Mouse (Mus musculus): Measurements from ENCODE around the gene Lgi4. TPM values are rescaled to one million over a fixed set of nuclear protein-coding genes. Genes with fewer than 3 reads are reported as not detected.

Gene Lgi4
- total RNA-seq, 1 experiment from 2014 or later = 0.12 TPM

- no peak for ATAC-seq (ENCODE audit: extremely low read depth, insufficient number of reproducible peaks, low FRiP score, poor library complexity, severe bottlenecking)
Observed at GRCm38 (mm10) chr7:31050487-31050886, 8.7 kb upstream of the Lgi4 start.

- no peak for ATAC-seq (ENCODE audit: extremely low read depth, insufficient number of reproducible peaks, low FRiP score, poor library complexity, severe bottlenecking)
Observed at GRCm38 (mm10) chr7:31050921-31051320, 8.2 kb upstream of the Lgi4 start.

- ATAC-seq (ENCODE audit: extremely low read depth, insufficient number of reproducible peaks, low FRiP score, poor library complexity, severe bottlenecking) = no peak
Observed at GRCm38 (mm10) chr7:31051321-31052021, 7.7 kb upstream of the Lgi4 start, which contains the start of gene Fxyd7. TSS of gene Fxyd7 (minus strand) at chr7:31051467.

- ATAC-seq (ENCODE audit: extremely low read depth, insufficient number of reproducible peaks, low FRiP score, poor library complexity, severe bottlenecking) = no peak
Observed at GRCm38 (mm10) chr7:31052251-31052635, 6.9 kb upstream of the Lgi4 start.

- ATAC-seq (ENCODE audit: extremely low read depth, insufficient number of reproducible peaks, low FRiP score, poor library complexity, severe bottlenecking) = 0 out of 2 replicates have a peak, but pooled peaks have one; percentile 13
Observed at GRCm38 (mm10) chr7:31052636-31053434, 6.3 kb upstream of the Lgi4 start.

- ATAC-seq (ENCODE audit: extremely low read depth, insufficient number of reproducible peaks, low FRiP score, poor library complexity, severe bottlenecking) = no peak
Observed at GRCm38 (mm10) chr7:31053882-31054447, 5.2 kb upstream of the Lgi4 start.

- no peak for ATAC-seq (ENCODE audit: extremely low read depth, insufficient number of reproducible peaks, low FRiP score, poor library complexity, severe bottlenecking)
Observed at GRCm38 (mm10) chr7:31054661-31055320, 4.4 kb upstream of the Lgi4 start.

- no peak for ATAC-seq (ENCODE audit: extremely low read depth, insufficient number of reproducible peaks, low FRiP score, poor library complexity, severe bottlenecking)
Observed at GRCm38 (mm10) chr7:31055354-31055824, 3.8 kb upstream of the Lgi4 start.

- ATAC-seq (ENCODE audit: extremely low read depth, insufficient number of reproducible peaks, low FRiP score, poor library complexity, severe bottlenecking) = no peak
Observed at GRCm38 (mm10) chr7:31055883-31056282, 3.3 kb upstream of the Lgi4 start.

GRCm38 (mm10) chr7:31056448-31056847, 2.7 kb upstream of the Lgi4 start:
- no peak for ATAC-seq (ENCODE audit: extremely low read depth, insufficient number of reproducible peaks, low FRiP score, poor library complexity, severe bottlenecking)

GRCm38 (mm10) chr7:31057071-31057470, 2.1 kb upstream of the Lgi4 start, which contains the start of gene Fxyd1:
TSS of gene Fxyd1 (minus strand) at chr7:31057199.
- ATAC-seq (ENCODE audit: extremely low read depth, insufficient number of reproducible peaks, low FRiP score, poor library complexity, severe bottlenecking) = no peak

GRCm38 (mm10) chr7:31057730-31058129, 1.4 kb upstream of the Lgi4 start:
- no peak for ATAC-seq (ENCODE audit: extremely low read depth, insufficient number of reproducible peaks, low FRiP score, poor library complexity, severe bottlenecking)

- ATAC-seq (ENCODE audit: extremely low read depth, insufficient number of reproducible peaks, low FRiP score, poor library complexity, severe bottlenecking) = no peak
Observed at GRCm38 (mm10) chr7:31058211-31058610, 931 bp upstream of the Lgi4 start.

- no peak for ATAC-seq (ENCODE audit: extremely low read depth, insufficient number of reproducible peaks, low FRiP score, poor library complexity, severe bottlenecking)
Observed at GRCm38 (mm10) chr7:31059919-31060620, 928 bp downstream of the Lgi4 start.

GRCm38 (mm10) chr7:31060621-31061010, 1.5 kb downstream of the Lgi4 start:
- ATAC-seq (ENCODE audit: extremely low read depth, insufficient number of reproducible peaks, low FRiP score, poor library complexity, severe bottlenecking) = no peak

GRCm38 (mm10) chr7:31063074-31063560, 4.0 kb downstream of the Lgi4 start:
- ATAC-seq (ENCODE audit: extremely low read depth, insufficient number of reproducible peaks, low FRiP score, poor library complexity, severe bottlenecking) = no peak

GRCm38 (mm10) chr7:31067836-31068235, 8.7 kb downstream of the Lgi4 start:
- no peak for ATAC-seq (ENCODE audit: extremely low read depth, insufficient number of reproducible peaks, low FRiP score, poor library complexity, severe bottlenecking)

GRCm38 (mm10) chr7:31069491-31069890, 10.3 kb downstream of the Lgi4 start:
- no peak for ATAC-seq (ENCODE audit: extremely low read depth, insufficient number of reproducible peaks, low FRiP score, poor library complexity, severe bottlenecking)
